Mouse (Mus musculus) cerebellum, adult 9-10 months (tissue): ENCODE measurements around the gene Alox5.
A peak's percentile ranks its signal among the peaks of the same experiment; 100 is the strongest.
"Not testable (repeated sequence)": the region's sequence is repeated elsewhere in the genome, so short reads cannot be mapped to it uniquely, and the experiment has no call there.

Experiments
- DNase-seq: peaks from one replicate; pipeline ENCODE4 v3.0.0; 2022

Alox5 gene

GRCm38 (mm10) chr6:116460544-116461283 lies at the start of gene Alox5:
Alox5 (minus strand) TSS chr6:116461178.
- DNase-seq = no peak

DNA sequence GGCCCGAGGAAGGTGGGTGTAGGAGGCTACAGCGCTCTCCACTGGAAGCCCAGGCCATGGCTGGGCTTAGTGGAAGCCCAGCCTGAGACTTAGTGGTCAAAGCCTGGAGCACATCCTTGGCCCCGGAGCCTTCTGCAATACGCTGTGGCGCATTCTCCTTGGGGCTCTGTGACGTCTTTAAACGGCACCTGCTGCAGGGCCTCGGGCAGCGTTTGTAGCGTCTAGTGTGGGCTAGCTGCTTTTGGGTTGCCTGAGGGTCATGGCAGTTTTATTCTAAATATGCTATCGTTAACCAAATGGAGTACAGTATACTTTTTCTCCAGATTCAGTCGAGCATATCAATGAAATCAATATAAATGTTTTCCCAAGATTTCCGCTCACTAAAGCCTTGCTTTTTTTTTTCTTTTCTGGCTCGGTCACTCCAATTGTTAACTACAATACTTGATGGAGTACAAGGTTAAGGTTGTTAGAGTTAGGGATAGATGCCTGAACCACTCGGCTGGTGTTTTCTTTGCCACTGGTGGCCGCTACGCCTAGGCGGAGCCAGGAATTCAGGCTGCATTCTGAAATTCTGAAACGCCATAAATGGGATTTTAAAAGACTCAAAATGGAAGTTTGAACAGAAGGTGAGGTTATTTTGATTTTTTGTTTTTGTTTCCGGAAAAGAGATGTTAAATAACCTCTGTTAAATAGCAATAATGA lies 45.5 kb upstream of the Alox5 start, which contains the start of gene Olfr212:
Gene Olfr212 (plus strand): TSS at position 215 of the 702 bp plus-strand sequence.
- not testable (repeated sequence) for DNase-seq

GRCm38 (mm10) chr6:116495960-116496359 lies 35.0 kb upstream of the Alox5 start:
- no peak for DNase-seq

- no peak for DNase-seq
Observed at GRCm38 (mm10) chr6:116493742-116494141, 32.8 kb upstream of the Alox5 start.

- DNase-seq = peak; percentile 5
Observed at GRCm38 (mm10) chr6:116488791-116489190, 27.8 kb upstream of the Alox5 start, which contains the start of gene Olfr211. Olfr211 (plus strand) TSS chr6:116489091.

DNA sequence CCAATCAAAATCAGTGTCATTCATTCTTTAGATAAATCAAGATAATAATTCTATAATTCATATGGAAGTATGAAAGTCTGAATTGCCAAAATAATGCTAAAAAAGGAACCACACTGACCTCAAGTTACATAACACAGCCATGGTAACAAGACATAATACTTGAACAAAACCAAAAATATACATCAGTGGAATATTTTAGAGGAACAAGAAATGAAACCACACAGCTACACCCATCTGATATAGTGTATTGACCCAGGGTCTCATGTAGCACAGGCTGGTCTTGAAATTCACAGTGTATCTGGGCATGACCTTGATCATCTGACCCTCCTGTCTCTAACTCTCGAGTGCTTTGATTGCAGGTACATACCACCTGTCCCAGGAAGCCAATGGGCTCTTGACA lies 25.9 kb upstream of the Alox5 start:
- DNase-seq = no peak

DNA sequence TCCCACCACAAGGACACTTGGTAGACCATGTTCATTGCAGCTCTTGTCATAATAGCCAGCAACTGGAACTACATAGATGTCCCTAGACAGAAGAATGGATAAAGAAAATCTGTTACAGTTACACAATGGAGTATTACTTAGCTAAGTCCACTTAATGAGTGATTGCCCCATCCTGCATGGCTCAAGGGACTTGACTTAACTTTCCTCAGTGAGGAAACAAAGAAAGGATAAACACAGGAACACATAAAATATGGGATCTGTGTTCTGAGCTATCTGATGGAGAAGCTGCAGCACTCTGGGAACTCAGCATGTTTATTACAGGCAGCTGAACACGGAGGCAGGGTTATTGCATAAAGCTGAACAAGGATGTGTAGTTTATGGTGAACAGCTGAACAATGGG lies 24.1 kb upstream of the Alox5 start:
- no peak for DNase-seq

DNA sequence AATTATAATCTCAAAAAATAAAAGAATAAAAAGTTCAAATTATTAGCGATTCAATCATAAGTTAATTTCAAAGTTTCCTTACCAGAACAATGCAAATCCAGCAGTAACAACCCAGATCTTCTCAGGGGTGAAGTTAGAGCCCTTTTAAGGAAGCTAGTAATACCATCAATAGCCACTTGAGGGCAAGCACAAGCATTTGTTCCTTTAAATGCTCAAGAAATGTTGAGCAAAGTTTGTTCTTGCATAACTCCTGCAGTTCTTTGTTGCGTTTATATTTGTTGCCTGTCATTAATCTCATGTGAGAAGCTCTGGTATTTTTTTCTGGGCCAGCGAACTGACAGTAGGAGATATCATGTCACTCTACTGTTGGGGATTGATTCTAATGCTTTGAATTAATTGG lies 7.1 kb upstream of the Alox5 start:
- DNase-seq = no peak

DNA sequence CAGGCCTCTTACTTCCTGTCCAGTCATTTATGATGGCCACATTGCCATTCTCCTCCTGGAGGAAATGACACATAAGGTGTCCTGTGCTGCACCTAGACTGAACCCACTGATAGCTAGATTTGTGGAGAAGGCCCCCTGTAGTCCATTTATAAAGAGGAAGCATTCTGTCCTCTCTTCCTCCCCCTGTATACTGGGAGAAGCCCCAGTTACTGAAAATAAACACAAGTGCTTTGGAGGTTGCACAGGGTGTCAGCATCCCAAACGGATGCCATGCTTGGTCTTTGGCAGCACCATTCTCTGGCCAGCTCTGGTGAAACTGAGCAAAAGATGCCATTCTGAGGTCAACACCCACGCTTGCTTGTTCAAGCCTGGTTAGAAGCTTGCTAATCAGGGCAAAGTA lies 1.7 kb downstream of the Alox5 start:
- no peak for DNase-seq

DNA sequence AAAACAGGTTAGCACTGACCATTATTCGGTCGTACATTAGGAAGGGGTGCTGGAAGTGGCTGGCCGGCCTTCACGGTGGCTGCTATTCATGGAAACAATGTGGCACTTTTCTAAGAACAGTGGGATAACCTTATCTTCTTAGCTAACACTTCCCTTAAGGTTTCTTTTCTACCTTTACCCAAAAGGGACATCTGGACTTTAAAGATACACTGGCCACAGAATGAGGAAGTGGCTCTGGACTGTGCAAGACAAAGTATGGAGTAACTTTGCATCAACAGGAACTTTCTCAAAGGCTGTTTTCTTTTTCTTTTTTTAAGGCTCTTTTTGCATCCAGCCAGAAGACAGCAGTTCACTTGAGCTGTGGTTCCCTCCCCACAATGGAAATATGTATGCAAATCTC lies 2.2 kb downstream of the Alox5 start:
- DNase-seq = no peak

DNA sequence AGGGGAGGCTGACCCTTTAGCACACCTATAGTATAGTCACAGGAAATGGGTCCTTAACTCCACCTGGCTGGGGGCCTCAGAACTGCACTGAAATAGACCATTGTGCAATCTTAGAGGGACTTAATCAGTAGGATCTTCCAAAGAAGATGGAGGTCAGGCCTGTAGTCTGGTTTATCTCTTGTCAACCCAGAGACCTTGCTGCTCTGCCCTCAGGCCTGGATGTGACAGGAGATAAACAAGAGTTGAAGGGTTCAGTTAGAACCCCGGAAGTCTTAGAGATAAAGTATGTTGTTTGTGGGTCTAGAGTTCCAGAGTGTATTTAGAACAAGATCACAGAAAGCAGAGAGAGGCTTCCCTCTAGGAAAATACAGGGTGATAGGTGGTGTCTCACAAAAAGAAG lies 4.5 kb downstream of the Alox5 start:
- DNase-seq = no peak

GRCm38 (mm10) chr6:116455781-116456180 lies 5.2 kb downstream of the Alox5 start:
- DNase-seq = no peak

DNA sequence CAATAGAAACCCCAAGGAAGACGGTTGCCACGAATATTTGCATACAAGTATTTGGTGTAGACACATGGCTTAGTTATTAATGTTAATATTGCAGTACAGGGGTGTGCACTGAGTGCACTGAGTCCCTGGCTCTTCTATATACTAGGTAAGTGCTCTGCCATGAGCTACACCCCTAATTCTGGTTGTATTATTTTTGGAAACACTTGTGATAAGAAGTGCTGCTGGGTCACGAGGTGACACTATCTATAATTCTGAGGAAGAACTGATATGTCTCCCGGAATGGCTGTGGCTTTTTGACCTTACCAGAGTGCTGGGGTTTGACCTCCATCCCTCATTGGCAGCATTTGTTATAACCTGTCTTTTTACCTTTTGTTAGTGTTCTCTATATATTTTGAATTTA lies 20.1 kb downstream of the Alox5 start:
- no peak for DNase-seq

DNA sequence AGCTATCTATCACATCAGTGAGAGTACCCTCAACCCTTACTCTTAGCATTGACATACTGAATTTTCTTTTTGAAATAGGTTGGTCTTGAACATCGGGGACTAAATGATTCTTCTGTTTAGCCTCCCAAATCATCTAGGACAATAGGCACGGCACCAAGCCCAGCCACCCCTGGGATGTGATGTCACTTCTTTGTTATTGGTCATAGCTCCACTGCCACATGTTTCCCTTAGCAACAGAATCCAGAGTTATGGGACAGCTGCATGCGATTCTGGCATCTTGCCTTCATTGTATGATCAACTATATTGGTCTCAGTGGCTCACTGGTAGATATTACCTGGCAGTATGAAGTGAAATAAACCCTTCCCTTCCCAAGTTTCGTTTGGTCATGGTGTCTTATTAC lies 20.5 kb downstream of the Alox5 start:
- DNase-seq = no peak

- no peak for DNase-seq
Observed at GRCm38 (mm10) chr6:116439531-116439930, 21.4 kb downstream of the Alox5 start.

DNA sequence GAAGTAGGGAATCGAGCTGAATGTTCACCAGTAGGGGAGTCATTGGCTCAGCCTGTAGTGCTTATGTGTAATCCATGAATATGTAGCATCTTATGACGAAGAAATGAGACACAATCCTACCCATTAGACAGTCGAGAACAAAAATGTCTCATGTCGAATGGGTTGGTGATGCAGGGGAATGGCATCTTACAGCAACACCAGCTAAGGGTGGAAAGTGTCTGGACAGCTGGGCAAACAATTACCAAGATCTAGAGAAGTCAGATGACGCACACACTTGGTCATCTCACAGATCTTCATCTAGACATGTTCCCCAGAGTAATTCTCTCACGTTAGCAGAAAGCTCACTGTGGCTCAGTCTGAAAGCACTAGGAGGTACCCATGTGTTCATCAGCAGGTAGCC lies 22.1 kb downstream of the Alox5 start:
- DNase-seq = no peak

GRCm38 (mm10) chr6:116428282-116428681 lies 32.7 kb downstream of the Alox5 start:
- no peak for DNase-seq

- DNase-seq = no peak
Observed at GRCm38 (mm10) chr6:116427552-116427951, 33.4 kb downstream of the Alox5 start.

GRCm38 (mm10) chr6:116423664-116424063 lies 37.3 kb downstream of the Alox5 start:
- no peak for DNase-seq

- no peak for DNase-seq
Observed at GRCm38 (mm10) chr6:116422991-116423390, 38.0 kb downstream of the Alox5 start.

DNA sequence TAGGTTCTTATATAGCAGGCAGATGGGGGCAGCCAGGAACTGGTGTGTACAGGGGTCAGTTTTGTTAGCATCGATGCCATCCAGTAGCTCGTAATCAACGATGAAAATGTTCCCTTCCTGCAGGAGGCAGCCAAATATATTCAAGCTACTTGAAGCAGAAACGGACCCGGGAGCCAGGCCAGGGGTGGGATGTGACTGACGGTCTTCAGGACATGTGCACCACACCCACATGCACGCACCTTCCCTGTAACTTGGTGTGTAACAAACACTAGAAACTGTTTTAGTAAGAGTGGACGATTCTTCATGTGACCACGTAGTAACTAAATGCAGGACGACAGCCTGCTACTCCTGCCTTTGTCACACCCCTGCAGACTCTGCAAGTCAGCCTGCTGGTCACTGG lies 40.7 kb downstream of the Alox5 start:
- no peak for DNase-seq

DNA sequence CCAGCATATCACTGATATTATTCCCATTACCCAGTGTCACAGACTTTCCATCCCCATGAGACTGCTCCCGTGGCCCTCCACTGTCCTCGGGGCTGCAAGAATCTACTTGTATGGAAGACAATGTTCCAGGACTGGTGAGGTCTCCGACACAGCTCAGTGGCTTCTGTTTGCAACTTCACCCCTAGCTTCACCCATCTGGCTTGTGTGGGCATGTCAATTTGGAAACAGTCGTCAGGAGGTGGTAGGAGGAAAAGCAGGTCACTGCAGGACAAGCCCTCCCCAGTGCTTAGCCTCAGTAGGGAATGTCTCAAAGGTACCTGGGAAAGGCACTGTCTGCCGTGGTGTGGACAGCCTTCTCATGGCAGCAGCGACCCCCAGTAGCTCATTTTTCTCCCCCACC lies 41.3 kb downstream of the Alox5 start:
- DNase-seq = no peak

DNA sequence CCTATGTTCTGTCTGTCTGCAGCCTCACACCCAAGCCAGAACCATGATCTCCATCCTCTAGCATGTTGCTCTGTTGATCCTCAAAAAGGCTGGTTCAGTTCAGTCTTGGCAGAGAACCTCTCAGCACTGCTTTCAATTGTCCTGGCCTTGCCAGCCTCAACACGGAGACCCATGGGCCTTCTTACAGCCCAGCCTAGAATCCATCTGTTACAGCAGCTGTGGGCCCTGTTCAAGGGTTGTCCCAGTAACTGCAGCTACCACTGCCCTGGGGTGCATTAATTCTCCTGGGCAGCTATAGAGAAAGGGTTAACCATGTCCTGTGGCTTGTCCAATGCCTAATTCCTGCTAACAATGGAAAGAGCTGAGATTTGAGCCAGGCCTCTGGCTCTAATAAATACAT lies 42.5 kb downstream of the Alox5 start:
- DNase-seq = no peak

DNA sequence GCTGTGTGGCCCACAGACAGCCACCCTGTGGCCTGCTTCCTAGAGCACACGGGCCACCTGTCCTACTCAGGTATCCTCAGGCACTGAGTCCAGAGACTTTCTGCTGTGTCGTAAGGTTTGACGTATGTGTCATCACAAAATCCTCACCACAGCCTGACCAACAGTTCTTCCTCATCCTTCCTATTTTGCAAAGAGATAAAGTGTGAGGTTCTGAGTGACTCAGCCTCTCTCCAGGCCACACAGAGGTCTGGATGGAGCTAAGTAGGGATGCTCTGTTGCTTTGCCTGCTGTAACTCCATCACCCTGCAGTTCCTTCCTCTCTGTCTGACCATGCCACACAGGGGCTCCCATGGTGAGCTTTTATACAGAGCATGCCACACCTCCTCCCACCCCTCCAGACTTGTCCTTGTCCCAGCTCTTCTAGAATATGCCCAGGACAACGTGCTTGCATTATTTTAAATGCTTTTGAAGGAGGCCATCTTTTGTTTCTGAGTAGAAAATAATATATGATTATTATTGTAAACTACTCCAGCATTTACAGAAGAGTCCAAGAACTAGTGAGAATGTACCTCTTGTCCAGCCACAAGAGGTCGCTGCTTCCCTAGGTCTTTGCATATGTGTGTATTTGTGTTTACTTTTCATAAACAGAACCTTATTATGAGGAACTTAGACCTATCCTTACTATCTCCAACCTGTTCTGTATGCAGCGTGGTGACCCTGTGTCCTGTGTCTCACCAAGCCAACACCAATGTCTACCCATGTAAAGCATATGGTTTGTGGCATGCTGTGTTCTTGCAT lies 43.3 kb downstream of the Alox5 start:
- no peak for DNase-seq
